Mouse (Mus musculus): ENCODE measurements around the gene Cfap58.

DNA sequence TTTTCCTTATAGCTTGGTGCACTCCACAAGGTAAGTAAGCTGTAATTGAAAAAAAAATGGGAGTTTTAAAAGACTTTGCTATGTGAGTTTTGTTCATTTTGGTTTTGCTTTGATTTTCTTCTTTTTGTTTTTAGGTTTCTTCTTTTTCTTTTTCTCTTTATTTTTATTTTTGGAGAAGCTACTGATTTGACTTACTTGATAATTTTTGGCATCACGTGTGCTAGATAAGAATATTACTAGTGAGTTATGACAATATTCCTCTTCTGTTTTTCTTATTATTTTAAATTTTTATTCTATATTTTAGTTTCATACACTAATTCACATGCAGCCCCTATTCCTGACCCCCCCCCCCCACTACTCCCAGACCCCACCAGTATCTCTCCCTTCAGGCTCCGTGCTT lies 10.4 kb upstream of the Cfap58 start:
- no peak for TF ChIP-seq TAL1 (IDR thresholded peaks at IDR 0.05; ENCODE audit: low read length)
- no peak for TF ChIP-seq GATA1 (IDR thresholded peaks at IDR 0.05; ENCODE audit: low read length)

All from erythroblast, embryonic 14.5 days (primary cell).